Mouse (Mus musculus) heart, embryonic 11.5 days (tissue): ENCODE measurements at regions not wholly inside any gene's neighbourhood (a gene's known extent, or its start where the extent isn't known, plus 50 kb on each side); places are given as distances from the start of the nearest gene placed in this dataset.

Experiments
- ATAC-seq: fragments of 200-750 bp; cut with Nextera tagmentation; replicated peaks from 2 replicates; pipeline ENCODE4 v1.8.0; 2017; ENCODE audit warnings: moderate library complexity; ENCODE audit not compliant: insufficient number of reproducible peaks, low FRiP score, low TSS enrichment
- H3K27ac ChIP-seq: fragments of 300-500 bp; sonication (generic); 2 replicates; pipeline ENCODE4 v1.5.1; 2014; ENCODE audit warnings: mild to moderate bottlenecking, low read depth, low read length
- H3K27me3 ChIP-seq: fragments of 300-500 bp; sonication (generic); 2 replicates; pipeline ENCODE4 v1.6.1; 2014; ENCODE audit warnings: mild to moderate bottlenecking, low read length, mixed read lengths; ENCODE audit not compliant: control insufficient read depth, insufficient read depth
- H3K36me3 ChIP-seq: fragments of 300-500 bp; sonication (generic); 2 replicates; pipeline ENCODE4 v1.6.1; 2014; ENCODE audit warnings: mild to moderate bottlenecking, low read length, moderate library complexity, mixed read lengths; ENCODE audit not compliant: control insufficient read depth, insufficient read depth
- H3K4me1 ChIP-seq: fragments of 300-500 bp; sonication (generic); 2 replicates; pipeline ENCODE4 v1.6.1; 2014; ENCODE audit warnings: low read length; ENCODE audit not compliant: control insufficient read depth, insufficient read depth
- H3K4me2 ChIP-seq: fragments of 300-500 bp; sonication (generic); 2 replicates; pipeline ENCODE4 v1.6.1; 2014; ENCODE audit warnings: mild to moderate bottlenecking, moderate library complexity
- H3K4me3 ChIP-seq: fragments of 300-500 bp; sonication (generic); 2 replicates; pipeline ENCODE4 v1.5.1; 2014; ENCODE audit warnings: low read depth, low read length
- H3K9ac ChIP-seq: fragments of 300-500 bp; sonication (generic); 2 replicates; pipeline ENCODE4 v1.6.1; 2014; ENCODE audit warnings: mild to moderate bottlenecking, low read depth, low read length, moderate library complexity
- H3K9me3 ChIP-seq: fragments of 300-500 bp; sonication (generic); replicated peaks from 2 replicates; pipeline ENCODE4 v1.6.1; 2016; ENCODE audit warnings: low read length; ENCODE audit not compliant: control insufficient read depth
- WGBS: fragments of 180-500 bp; shearing (Covaris S2); extraction: QIAGEN DNeasy Blood & Tissue Kit; methylation state at CpG from one replicate; pipeline ENCODE4 v1.1.7; 2014; ENCODE audit not compliant: insufficient replicate concordance; 5-methylcytosine and 5-hydroxymethylcytosine counted together

- Histone ChIP-seq H3K9me3 (no peaks in the 10 kb centered on the region), H3K27me3 (no peaks in the 10 kb centered on the region)
Measured at GRCm38 (mm10) chr13:106638706-106639385, 297.9 kb downstream of the Ipo11 start.

GRCm38 (mm10) chr13:106591729-106592128 is 345.0 kb downstream of the Ipo11 start:
- Histone ChIP-seq H3K4me1 (no peaks in the 10 kb centered on the region), H3K27me3 (no peaks in the 10 kb centered on the region), H3K9ac (no peak overlapping the region), H3K4me3 (no peak overlapping the region), H3K9me3 (no peaks in the 10 kb centered on the region), H3K4me2 (no peak overlapping the region), H3K36me3 (no peaks in the 10 kb centered on the region), H3K27ac (no peak overlapping the region)
- 76% methylated on average over 2 of the region's 2 CpGs for WGBS
- ATAC-seq: no peak

More at GRCm38 (mm10) chr13:106638706-106639385, 297.9 kb downstream of the Ipo11 start:
- H3K27ac ChIP-seq: no peak overlapping the region
- H3K4me2 ChIP-seq: no peak overlapping the region
- no peak overlapping the region for H3K4me3 ChIP-seq
- ATAC-seq: no peak
- no peak overlapping the region for H3K9ac ChIP-seq
- no peaks in the 10 kb centered on the region for H3K4me1 ChIP-seq
- WGBS: 63% methylated on average over 7 of the region's 7 CpGs
- no peaks in the 10 kb centered on the region for H3K36me3 ChIP-seq

DNA sequence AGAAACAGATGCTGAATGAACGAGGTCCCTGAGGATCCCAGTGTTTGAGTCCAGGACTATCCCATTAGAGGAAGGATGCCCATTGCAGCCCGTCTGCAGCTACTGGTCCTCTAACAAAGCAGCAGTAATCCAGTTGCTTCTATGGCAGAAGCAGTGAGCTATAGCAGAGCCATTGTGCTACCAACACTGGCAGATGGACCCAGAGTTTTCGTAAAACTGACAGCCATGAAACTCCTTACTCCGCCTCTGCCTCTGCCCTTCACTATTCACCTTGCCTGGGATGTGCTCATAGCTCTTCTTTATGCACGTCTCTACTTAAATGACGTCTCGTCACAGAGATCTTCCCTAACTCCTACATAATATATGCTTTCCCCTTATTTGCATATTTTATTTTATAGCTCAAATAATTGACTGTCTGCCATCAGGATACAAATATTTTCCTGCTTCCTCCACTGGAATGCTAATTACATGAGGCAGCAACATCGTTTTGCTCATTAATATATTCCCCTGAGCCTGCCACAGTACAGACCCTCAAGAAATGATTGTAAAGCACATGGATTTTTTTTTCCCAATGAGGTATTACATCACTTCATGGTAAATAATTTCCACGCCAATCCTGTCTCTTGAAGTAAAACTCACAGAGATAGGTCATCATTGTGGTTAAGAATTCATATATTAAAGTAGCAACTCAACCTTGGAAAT is 368.9 kb downstream of the Ipo11 start:
- no peaks in the 10 kb centered on the region for H3K27me3 ChIP-seq
- H3K36me3 ChIP-seq: no peaks in the 10 kb centered on the region
- no peaks in the 10 kb centered on the region for H3K4me1 ChIP-seq
- ATAC-seq: no peak
- H3K9ac ChIP-seq: no peak overlapping the region
- H3K27ac ChIP-seq: no peak overlapping the region
- no peak overlapping the region for H3K4me2 ChIP-seq
- H3K4me3 ChIP-seq: no peak overlapping the region
- WGBS: 76% methylated on average over 9 of the region's 9 CpGs
- H3K9me3 ChIP-seq: no peaks in the 10 kb centered on the region

GRCm38 (mm10) chr13:106562588-106562987 is 374.2 kb downstream of the Ipo11 start:
- no peaks in the 10 kb centered on the region for H3K9me3 ChIP-seq
- ATAC-seq: no peak
- H3K9ac ChIP-seq: no peak overlapping the region
- H3K36me3 ChIP-seq: no peaks in the 10 kb centered on the region
- no peak overlapping the region for H3K27ac ChIP-seq
- no peak overlapping the region for H3K4me3 ChIP-seq
- H3K4me1 ChIP-seq: no peaks in the 10 kb centered on the region
- H3K27me3 ChIP-seq: no peaks in the 10 kb centered on the region
- 83% methylated on average over 1 of the region's 1 CpGs for WGBS
- H3K4me2 ChIP-seq: no peak overlapping the region

- no peaks in the 10 kb centered on the region for H3K27me3 ChIP-seq
- H3K27ac ChIP-seq: no peak overlapping the region
- ATAC-seq: no peak
- no peak overlapping the region for H3K4me3 ChIP-seq
- 65% methylated on average over 4 of the region's 4 CpGs for WGBS
- H3K9me3 ChIP-seq: no peaks in the 10 kb centered on the region
- H3K4me1 ChIP-seq: no peaks in the 10 kb centered on the region
- H3K36me3 ChIP-seq: no peaks in the 10 kb centered on the region
- no peak overlapping the region for H3K4me2 ChIP-seq
- H3K9ac ChIP-seq: no peak overlapping the region
Measured at GRCm38 (mm10) chr13:106562161-106562560, 374.6 kb downstream of the Ipo11 start.

GRCm38 (mm10) chr13:106525406-106526206 is 411.2 kb downstream of the Ipo11 start:
- H3K27me3 ChIP-seq: no peaks in the 10 kb centered on the region
- no peak for ATAC-seq

GRCm38 (mm10) chr13:106514510-106515169 is 422.1 kb downstream of the Ipo11 start:
- Histone ChIP-seq H3K27me3 (no peaks in the 10 kb centered on the region), H3K9ac (no peak overlapping the region), H3K4me1 (no peaks in the 10 kb centered on the region), H3K4me2 (no peak overlapping the region), H3K36me3 (no peaks in the 10 kb centered on the region), H3K4me3 (no peak overlapping the region), H3K9me3 (no peaks in the 10 kb centered on the region), H3K27ac (no peak overlapping the region)
- WGBS: 71% methylated on average over 5 of the region's 5 CpGs
- ATAC-seq: no peak

More at GRCm38 (mm10) chr13:106525406-106526206, 411.2 kb downstream of the Ipo11 start:
- H3K4me3 ChIP-seq: no peak overlapping the region
- no peak overlapping the region for H3K9ac ChIP-seq
- no peaks in the 10 kb centered on the region for H3K36me3 ChIP-seq
- H3K4me1 ChIP-seq: no peaks in the 10 kb centered on the region
- no peak overlapping the region for H3K4me2 ChIP-seq
- no peak overlapping the region for H3K27ac ChIP-seq
- H3K9me3 ChIP-seq: no peaks in the 10 kb centered on the region
- 68% methylated on average over 11 of the region's 11 CpGs for WGBS

DNA sequence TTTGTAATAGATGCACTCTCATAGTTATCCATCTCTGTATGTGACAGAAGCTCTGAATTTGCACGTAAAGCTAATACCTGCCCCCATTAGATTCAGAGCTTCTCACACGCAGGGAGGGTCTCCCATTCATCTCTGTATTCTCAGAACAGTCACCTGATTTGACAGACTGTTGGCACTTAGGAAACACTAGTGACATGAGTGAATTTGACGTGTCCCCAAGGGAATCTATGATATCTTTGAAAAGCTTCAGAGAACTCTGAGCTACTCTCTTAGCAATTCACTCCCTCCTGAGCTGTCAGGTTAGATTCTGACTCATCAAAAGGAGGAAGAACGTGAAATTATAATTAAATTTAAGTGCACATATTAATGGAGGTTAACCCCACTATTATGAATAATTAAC is 423.1 kb downstream of the Ipo11 start:
- Histone ChIP-seq H3K4me2 (no peak overlapping the region), H3K4me1 (no peaks in the 10 kb centered on the region), H3K9me3 (no peaks in the 10 kb centered on the region), H3K27me3 (no peaks in the 10 kb centered on the region), H3K36me3 (no peaks in the 10 kb centered on the region), H3K4me3 (no peak overlapping the region), H3K9ac (no peak overlapping the region), H3K27ac (no peak overlapping the region)
- whole genome bisulfite sequencing: 68% methylated on average over 4 of the region's 4 CpGs
- no peak for ATAC-seq
